Mouse (Mus musculus) ES-Bruce4 (cell line): ENCODE results near the gene Hpn. TPM values are rescaled to one million over a fixed set of nuclear protein-coding genes. Genes with fewer than 3 reads are reported as not detected.

ENCODE experiments used
- H3K27ac ChIP-seq: 2 replicates; pipeline ENCODE4 v1.5.1; 2012; ENCODE audit warnings: low read length, inconsistent platforms; ENCODE audit not compliant: insufficient read depth
- H3K27me3 ChIP-seq: 2 replicates; pipeline ENCODE4 v1.6.1; 2012; ENCODE audit warnings: mild to moderate bottlenecking, low read length, inconsistent platforms; ENCODE audit not compliant: control insufficient read depth, poor library complexity, insufficient read depth, severe bottlenecking
- H3K36me3 ChIP-seq: 2 replicates; pipeline ENCODE4 v1.6.1; 2012; ENCODE audit warnings: inconsistent platforms, mild to moderate bottlenecking, low read length, moderate library complexity; ENCODE audit not compliant: control insufficient read depth, poor library complexity, insufficient read depth, severe bottlenecking
- H3K4me1 ChIP-seq: one replicate; pipeline ENCODE4 v1.8.1; 2011; ENCODE audit warnings: low read length; ENCODE audit not compliant: control insufficient read depth, insufficient read depth
- H3K4me3 ChIP-seq: 2 replicates; pipeline ENCODE4 v1.5.1; 2011; ENCODE audit warnings: low read depth, mild to moderate bottlenecking, low read length
- H3K9ac ChIP-seq: 2 replicates; pipeline ENCODE4 v1.6.1; 2012; ENCODE audit warnings: low read depth, mild to moderate bottlenecking, inconsistent platforms; ENCODE audit not compliant: poor library complexity, severe bottlenecking
- H3K9me3 ChIP-seq: replicated peaks from 2 replicates; pipeline ENCODE4 v1.6.1; 2012; ENCODE audit warnings: mild to moderate bottlenecking, low read length, inconsistent platforms; ENCODE audit not compliant: control insufficient read depth, poor library complexity, insufficient read depth, severe bottlenecking
- CTCF ChIP-seq: IDR thresholded peaks from one replicate; pipeline ENCODE4 v1.8.1; 2011; ENCODE audit warnings: low read depth, low read length
- EP300 ChIP-seq: IDR thresholded peaks from 2 replicates; pipeline ENCODE4 v1.6.1; 2011; ENCODE audit warnings: low read depth, low read length; ENCODE audit not compliant: insufficient read depth
- POLR2A ChIP-seq: IDR thresholded peaks from one replicate; pipeline ENCODE4 v1.8.1; 2011; ENCODE audit warnings: low read length; ENCODE audit not compliant: insufficient read depth
- polyA plus RNA-seq: library from polyadenylated mRNA; stranded (reverse); fragments of >200 nt; gene quantifications from 2 replicates; pipeline ENCODE4 v1.2.4, GENCODE M21; 2011; ENCODE audit warnings: low read depth; ENCODE audit not compliant: missing spikeins, insufficient read depth, insufficient read length

Gene Hpn
- polyA plus RNA-seq = 27.6 and 28.7 TPM in 2 replicates

DNA sequence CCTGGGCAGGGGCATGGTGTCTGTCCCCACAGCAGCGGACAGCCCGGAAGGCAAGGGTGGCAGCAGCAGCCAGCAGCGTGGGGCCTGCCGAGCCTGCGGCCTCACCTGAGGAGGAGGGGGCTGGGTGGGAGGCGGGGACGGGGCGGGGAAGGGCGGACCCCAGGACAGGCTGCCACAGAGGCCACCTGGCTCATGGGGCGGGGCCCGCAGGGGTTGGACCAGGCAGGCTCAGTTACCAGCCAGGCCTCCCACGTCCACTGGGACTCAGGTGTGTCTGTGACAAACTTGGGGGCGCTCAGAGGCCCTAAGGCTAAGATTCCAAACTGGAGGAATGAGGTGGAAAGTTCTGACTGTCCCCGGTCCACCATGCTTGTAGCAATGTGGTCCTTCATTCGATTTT lies at the start of gene Hpn:
Gene Hpn (minus strand): TSS at position 109 of the 400 bp plus-strand sequence.
- no peaks in the 10 kb centered on the region for H3K9me3 ChIP-seq
- H3K9ac ChIP-seq = peak within 1 kb of the TSS; percentile 39
- no peaks in the 10 kb centered on the region for H3K4me1 ChIP-seq
- H3K27ac ChIP-seq = no peak within 1 kb of the TSS
- TF ChIP-seq CTCF = no peak
- no peak for TF ChIP-seq POLR2A
- TF ChIP-seq EP300 = no peak
- no peaks in the 10 kb centered on the region for H3K27me3 ChIP-seq
- no peaks in the 10 kb centered on the region for H3K36me3 ChIP-seq
- peak within 1 kb of the TSS; percentile 70 for H3K4me3 ChIP-seq

DNA sequence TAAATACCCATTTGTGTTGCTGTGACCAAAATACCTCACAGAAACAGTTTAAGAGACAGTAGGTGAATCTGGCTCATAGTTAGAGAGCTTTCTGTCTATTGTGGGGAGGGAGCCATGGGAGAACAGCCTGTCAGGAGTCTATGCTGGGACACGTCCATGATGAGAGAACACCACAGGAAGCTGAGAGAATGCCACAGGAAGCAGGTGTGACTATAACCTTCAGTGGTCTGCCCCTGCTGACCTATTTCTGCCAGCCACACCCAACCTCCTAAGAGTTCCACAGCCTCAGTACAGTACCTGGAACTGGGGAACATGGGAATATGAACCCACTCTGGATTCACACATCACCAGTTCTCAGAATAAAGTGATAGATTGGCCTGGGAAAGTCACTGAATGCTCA lies 49.7 kb upstream of the Hpn start:
- H3K36me3 ChIP-seq = no peaks in the 10 kb centered on the region
- no peak overlapping the region for H3K4me3 ChIP-seq
- no peak for TF ChIP-seq POLR2A
- no peak for TF ChIP-seq CTCF
- TF ChIP-seq EP300 = no peak

DNA sequence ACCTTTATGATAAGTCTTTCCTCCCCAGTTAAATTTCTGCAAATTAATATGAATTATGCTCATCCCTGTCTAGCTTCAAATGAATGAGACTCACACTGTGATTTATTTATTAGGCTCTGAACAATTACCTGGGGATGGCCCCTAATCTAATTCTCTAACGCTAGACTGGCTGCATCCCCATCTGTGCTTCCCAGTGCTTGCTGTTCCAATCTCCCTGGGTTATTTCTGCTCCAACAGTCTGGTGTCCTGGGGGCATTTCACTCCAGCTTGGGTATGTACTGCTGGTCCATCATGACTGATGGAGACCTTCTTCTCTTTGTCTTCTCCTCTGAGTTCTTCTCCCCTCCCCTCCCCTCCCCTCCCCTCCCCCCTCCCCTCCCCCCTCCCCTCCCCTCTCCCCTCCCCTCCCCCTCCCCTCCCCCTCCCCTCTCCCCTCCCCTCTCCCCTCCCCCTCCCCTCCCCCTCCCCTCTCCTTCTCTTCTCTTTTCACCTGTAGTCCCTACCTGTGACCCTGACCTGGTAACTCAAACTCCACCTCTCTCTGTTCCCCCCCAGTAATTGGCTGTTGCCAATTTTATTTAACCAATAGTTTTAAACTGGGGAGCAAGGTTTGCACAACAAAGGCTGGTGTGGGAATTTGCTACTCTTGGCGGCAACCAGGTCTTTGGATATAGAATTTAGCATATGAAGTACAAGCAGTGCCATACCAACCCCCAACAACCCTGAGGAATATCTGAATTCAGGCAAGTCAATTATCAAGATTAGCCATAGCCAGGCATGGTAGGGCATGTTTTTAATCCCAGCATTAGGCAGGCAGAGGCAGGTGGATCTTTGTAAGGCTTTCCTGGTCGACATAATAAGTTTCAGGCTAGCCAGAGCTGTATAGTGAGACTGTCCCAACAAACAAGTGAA lies 48.8 kb upstream of the Hpn start:
- Histone ChIP-seq H3K4me1 (peaks cover 7% of the 10 kb centered on the region), H3K27ac (peak overlapping the region; percentile 93), H3K27me3 (no peaks in the 10 kb centered on the region), H3K4me3 (peak overlapping the region; percentile 42; the same call in 1 of the 2 replicates), H3K9me3 (no peaks in the 10 kb centered on the region), H3K36me3 (no peaks in the 10 kb centered on the region), H3K9ac (no peak overlapping the region)
- TF ChIP-seq CTCF (no peak), POLR2A (no peak), EP300 (no peak)

More for the DNA sequence above, 49.7 kb upstream of the Hpn start:
- H3K9me3 ChIP-seq = no peaks in the 10 kb centered on the region
- H3K4me1 ChIP-seq = peaks cover 7% of the 10 kb centered on the region
- peak overlapping the region; percentile 62 for H3K27ac ChIP-seq
- H3K9ac ChIP-seq = no peak overlapping the region
- no peaks in the 10 kb centered on the region for H3K27me3 ChIP-seq

DNA sequence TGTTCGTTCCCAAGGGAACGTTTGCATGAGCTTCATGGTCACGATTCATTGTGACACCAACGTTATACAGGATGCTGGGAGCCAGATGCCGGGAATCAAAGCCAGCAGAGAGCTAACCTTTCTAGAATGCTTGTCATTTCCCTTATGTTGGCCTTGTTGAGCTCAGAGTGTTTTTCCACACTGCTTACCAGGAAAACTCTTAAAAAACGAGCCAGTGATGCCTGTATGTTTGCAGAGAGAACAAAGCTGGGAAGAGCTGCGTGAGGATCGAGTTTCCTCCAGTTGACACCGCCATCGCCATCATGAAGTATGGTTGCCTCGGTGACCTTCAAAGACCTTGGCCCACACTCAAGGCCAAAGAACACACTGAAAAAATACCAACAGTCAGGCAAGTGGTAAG lies 47.2 kb upstream of the Hpn start:
- no peak overlapping the region for H3K4me3 ChIP-seq
- H3K9ac ChIP-seq = no peak overlapping the region
- H3K4me1 ChIP-seq = peaks cover 7% of the 10 kb centered on the region
- H3K9me3 ChIP-seq = no peaks in the 10 kb centered on the region
- no peak for TF ChIP-seq POLR2A
- TF ChIP-seq CTCF = no peak
- TF ChIP-seq EP300 = no peak
- H3K36me3 ChIP-seq = no peaks in the 10 kb centered on the region
- H3K27ac ChIP-seq = peak overlapping the region; percentile 77
- H3K27me3 ChIP-seq = no peaks in the 10 kb centered on the region

DNA sequence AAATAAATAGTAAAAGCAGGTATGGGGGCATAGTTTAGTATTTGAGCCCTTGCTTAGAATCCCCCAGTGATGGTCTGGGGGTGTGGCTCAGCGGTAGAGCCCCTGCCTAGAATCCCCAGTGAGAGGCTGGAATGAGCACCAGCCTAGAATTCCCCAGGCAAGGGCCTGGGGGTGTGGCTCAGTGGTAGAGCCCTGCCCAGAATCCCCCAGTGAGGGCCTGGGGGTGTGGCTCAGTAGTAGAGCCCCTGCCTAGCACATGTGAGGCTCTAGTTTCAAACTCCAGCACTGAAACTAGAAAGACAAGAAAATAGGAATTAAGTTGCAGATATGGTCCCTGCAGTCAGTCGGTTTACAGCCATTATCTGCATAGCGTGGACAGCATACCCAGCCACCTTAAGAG lies 46.7 kb upstream of the Hpn start:
- no peaks in the 10 kb centered on the region for H3K27me3 ChIP-seq
- H3K9me3 ChIP-seq = no peaks in the 10 kb centered on the region
- peaks cover 7% of the 10 kb centered on the region for H3K4me1 ChIP-seq
- no peak for TF ChIP-seq POLR2A
- no peak for TF ChIP-seq EP300
- TF ChIP-seq CTCF = no peak
- no peaks in the 10 kb centered on the region for H3K36me3 ChIP-seq
- H3K27ac ChIP-seq = peak overlapping the region; percentile 77
- no peak overlapping the region for H3K4me3 ChIP-seq
- no peak overlapping the region for H3K9ac ChIP-seq

DNA sequence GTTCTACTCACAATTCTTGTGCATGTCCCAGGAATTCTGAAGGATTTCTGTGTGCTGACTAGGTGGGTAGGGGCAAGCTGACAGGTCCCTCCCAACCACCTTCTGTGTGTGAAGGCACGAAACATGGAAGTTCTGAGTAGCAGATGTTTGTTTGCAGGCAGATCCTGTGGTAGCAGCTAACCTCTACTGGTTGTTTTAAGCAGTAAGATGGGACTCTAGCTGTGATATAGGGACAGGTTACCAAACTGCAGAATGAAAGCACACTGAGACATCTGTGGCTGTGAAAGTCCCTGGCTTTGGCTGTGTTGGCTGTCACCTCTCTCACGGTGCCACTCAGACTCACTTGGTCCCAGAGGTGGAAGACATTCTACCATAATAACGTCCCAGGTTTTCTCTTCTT lies 46.2 kb upstream of the Hpn start:
- TF ChIP-seq POLR2A = no peak
- no peak for TF ChIP-seq EP300
- TF ChIP-seq CTCF = no peak
- no peak overlapping the region for H3K9ac ChIP-seq

More for the DNA sequence above, 46.2 kb upstream of the Hpn start:
- H3K4me1 ChIP-seq = peaks cover 7% of the 10 kb centered on the region
- no peaks in the 10 kb centered on the region for H3K27me3 ChIP-seq
- no peak overlapping the region for H3K27ac ChIP-seq
- H3K9me3 ChIP-seq = no peaks in the 10 kb centered on the region
- no peaks in the 10 kb centered on the region for H3K36me3 ChIP-seq
- H3K4me3 ChIP-seq = no peak overlapping the region
